Mouse (Mus musculus): ENCODE data around the gene Tmem240.
"Not testable (repeated sequence)": the region's sequence is repeated elsewhere in the genome, so short reads cannot be mapped to it uniquely, and the experiment has no call there.

The Tmem240 gene

DNA sequence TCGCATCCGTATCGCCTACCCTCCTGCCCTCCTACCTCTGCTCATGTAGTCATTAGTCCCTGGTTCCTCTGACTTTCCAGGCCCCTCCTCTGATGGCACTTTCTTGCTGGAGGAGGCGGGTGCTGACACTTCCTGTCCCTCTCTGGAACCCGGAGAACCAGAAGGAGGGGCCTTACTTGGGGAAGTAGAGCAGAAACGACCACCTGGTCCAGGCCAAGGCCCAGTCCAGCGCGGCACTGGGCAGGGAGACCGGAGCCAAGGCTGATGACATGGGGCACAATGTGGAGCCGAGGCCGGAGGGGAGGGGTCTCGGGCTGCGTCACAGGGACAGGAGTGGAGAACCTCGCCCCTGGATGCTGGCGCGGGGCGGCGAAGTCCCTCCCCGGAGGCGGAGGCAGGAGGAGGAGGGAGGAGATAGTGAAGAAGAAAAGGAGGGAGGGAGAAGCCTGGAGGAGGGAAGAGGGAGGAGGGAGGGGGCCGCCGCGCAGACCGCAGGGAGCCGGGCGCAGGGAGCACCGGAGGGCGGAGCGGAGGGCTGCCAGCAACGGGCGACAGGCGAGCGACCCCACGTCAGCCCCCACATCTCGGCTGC lies at the start of gene Tmem240:
Gene Tmem240 (plus strand): TSS at position 451 of the 592 bp plus-strand sequence.
- DNase-seq: peak; percentile 98

DNA sequence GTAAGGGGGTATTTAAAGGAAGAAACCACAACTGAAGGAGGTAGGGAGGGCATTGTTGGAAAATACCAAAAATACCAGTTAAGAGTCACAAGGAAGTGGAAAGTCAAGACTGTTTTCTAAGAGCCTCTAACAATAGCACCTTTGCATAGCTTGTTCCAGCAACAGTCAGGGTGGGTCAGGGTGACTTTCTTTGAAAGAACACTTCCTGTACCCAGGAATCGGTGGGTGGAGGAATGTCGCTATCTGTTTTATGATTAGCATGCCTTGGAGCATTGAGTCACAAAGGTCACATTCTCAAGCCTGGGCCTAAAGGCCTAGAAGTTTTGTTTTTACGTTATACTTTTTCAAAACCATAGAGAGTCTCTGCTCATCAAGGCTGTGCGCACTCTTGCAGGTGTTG lies 46.8 kb upstream of the Tmem240 start:
- DNase-seq: not testable (repeated sequence)

DNA sequence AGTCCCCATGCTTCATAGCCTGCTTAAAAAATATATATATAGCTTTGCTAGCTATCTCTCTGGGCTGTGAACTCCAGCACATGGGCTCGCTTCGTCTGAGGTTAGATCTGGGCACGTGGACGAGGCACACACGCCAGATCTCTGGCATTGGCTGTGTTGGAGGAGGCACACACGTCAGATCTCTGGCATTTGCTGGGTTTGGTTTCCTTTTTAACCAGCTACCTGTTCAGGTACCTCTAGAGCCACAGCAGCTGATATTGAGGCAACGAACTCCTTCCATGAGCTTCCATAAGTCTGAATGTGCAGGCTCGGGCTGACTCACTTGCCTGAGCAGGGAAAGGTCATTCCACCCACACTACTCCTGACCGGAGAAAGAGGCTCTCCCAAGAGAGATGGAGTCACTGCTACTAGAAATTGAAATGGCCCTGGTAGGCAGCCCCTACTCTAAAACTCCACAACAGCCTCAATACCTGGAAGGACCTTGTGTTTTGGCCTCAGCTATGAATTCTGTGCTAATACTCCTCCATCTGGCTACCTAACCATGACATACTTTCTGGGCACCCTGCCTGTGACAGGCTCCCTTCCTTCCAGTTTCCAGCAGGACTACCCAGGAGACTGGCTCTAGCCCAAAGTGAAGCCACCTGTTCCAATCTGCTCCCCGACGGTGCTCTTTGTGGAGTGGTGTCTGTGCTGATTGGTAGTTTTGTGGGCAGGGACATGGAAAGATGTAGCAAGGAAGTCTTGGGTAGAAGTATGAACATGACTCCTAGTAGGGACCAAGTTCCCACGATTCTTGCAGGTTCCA lies 43.8 kb upstream of the Tmem240 start:
- DNase-seq: peak; percentile 98

DNA sequence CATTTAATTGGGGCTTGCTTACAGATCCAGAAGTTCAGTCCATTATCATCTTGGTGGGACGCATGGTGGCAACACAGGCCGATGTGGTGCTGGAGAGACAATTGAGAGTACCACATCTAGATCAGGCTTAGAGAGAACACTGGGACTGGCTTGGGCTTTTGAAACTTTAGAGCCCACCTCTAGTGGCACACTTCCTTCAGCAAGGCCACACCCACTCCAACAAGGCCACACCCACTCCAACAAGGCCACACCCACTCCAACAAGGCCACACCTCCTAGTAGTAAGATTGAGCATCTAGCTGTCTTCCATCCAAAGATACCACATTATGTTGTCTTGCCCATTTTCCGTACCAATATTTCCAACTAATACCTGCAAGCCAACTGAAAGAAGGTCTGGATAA lies 42.2 kb upstream of the Tmem240 start:
- DNase-seq: peak; percentile 56

DNA sequence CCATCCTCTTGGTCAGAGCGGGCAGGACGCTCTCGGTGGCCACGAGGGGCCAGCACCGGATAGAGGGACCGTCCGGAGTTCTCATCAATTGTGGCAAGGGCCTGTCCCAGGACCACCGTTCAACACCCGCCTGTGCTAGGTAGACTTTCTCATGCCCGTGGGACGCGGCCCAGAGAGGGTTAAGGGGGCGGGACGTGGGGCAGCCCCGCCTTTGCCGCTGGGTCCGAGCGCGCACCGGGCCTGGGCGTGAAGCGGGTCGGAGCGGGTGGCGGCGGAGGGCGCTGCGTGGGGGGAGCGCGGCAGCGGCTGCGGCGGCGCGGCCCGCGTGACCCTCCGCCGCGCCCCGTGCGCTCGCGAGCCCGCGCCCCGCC lies 40.5 kb upstream of the Tmem240 start, which contains the start of gene Fndc10:
Gene Fndc10 (plus strand): TSS at position 232 of the 371 bp plus-strand sequence.
- DNase-seq: peak; percentile 90

DNA sequence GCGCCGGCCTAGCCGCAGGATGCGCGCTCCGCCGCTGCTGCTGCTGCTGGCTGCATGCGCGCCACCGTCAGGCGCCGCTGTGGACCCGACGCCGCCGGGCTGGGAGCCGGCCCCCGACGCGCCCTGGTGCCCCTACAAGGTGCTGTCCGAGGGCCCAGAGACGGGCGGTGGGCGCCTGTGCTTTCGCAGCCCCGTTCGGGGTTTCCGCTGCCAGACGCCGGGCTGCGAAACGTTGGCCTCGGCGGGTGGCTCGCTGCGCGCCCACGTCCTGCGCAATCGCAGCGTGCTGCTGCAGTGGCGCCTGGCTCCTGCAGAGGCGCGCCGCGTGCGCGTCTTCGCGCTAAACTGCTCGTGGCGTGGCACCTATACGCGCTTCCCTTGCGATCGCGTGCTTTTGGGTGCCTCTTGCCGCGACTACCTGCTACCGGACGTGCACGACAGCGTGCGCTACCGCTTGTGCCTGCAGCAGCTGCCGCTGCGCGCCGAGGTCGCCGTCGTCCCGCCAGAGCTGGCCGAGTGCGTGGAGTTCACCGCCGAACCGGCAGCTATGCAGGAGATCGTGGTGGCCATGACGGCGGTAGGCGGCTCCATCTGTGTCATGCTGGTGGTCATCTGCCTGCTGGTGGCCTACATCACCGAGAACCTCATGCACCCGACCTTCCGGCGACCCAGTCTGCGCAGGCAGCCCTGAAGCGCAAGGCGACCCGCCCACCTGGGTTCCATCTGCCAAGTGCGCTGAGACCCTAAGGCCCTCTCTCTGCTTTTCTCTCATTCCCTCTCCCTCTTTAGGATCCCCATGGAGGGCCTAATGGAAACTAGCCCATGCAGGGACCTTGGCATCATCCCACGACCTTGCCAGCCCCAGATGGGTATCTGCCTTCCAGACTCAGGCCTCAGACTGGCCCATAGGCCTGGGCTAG lies 39.9 kb upstream of the Tmem240 start:
- peak; percentile 86 for DNase-seq

DNA sequence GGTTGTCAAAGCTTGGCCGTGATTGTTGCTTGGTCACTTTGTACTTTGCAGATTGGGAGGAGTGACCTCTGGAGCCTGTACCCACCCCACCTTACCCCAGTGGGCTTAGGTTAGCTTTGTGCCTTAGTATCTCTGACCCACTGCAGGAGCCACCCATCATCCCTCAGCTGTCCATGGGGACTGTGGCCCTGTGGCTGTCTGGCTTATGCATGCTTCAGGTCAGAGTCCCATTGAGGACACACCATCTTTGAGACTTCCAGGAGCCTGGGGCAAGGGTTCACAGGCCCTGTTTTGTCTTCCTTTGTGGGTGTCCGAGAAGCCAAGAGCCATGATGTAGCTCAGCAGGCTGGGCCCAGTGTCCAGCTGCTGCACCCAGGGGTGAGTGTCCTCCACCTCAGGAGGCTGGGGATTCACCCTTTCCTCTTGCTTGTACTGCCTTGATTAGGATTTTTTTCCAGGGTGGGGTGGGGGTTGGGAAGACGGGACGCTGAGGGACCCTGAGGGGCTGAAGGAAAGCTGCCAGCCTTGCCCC lies 39.0 kb upstream of the Tmem240 start:
- peak; percentile 66 for DNase-seq

DNA sequence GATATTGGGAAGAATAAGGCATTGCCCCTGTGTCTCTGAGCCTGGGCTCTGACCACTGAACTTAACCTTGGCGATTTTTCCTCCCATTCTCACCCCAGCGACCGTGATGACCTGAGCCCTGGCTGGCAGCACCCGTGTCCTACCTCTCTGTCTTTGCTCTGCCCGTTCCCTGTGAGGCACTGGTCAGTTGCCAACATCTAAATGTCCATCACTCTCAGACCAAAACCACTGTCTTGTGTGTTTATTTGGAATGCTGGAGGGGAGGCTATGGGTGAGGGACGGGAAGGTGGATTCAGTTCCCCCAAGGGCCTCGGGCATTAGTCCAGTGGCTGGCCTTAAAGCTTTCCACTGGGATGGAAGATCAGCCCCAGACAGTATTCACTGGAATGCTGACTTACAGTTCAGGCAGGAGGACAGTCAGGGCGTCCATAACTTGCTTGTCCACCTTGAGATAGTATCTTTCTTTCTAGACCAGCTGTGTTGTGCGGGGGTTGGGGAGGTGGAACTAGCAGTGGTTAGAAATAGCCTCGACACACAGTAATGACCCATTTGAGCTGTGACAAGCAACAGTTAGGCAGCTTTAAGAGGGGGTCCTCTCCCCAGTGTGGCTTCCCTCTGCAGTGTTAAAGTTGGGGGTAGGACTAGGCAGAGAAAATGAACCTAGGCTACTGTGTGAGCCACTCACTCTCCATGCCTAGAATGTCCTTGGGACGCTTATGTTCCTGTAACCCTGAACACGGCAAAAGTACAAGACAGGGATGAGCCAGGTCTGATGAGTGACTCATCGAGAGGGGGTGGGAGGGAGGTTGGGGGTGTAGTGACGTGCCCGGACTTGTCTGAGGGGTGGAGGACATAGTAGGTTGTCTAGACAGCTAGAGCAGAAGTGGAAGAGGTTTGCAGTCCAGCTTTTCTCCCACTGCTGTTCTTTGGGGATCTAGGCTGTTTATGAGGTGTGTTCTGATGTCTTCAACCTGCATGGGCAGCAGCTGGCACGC lies 38.0 kb upstream of the Tmem240 start:
- DNase-seq: peak; percentile 70

DNA sequence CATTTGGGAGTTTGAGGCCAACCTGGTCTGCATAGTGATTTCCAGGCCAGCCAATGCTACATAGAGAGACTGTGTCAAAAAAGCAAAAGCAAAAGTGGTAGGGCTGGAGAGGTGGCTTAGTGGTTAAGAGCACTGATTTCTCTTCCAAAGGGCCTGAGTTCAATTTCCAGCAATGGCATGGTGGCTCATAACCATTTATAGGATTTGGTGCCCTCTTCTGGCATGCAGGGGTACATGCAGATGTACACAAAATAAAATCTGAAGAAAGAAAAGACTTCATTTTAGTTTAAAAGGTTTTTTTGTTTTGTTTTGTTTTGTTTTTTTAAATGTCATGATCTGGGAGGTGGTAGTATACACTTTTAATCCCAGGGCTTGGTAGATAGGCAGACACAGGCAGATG lies 34.2 kb upstream of the Tmem240 start:
- no peak for DNase-seq

DNA sequence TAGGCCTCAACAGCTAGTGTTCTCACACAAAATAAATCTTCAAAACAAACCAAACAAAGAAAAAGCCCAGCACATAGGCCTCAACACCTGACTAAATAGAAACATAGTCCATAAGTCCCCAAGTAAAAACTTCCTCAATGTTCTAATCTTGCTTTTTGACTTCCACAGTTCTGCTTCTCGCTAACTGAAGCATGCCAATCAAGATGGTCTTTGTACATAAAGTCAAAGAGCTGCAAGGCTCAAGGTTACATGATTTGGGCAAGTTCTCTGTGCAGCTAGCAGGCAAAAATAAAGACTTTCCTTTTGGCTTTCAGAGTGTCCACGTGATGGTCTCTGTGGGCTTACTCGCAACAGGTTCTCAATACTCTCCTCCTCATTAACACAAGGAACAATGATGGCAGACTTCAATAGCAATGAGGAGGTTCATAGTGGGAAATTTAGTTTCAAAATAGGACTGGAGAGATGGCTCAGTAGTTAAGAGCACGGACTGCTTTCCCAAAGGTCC lies 31.1 kb upstream of the Tmem240 start:
- DNase-seq: no peak

DNA sequence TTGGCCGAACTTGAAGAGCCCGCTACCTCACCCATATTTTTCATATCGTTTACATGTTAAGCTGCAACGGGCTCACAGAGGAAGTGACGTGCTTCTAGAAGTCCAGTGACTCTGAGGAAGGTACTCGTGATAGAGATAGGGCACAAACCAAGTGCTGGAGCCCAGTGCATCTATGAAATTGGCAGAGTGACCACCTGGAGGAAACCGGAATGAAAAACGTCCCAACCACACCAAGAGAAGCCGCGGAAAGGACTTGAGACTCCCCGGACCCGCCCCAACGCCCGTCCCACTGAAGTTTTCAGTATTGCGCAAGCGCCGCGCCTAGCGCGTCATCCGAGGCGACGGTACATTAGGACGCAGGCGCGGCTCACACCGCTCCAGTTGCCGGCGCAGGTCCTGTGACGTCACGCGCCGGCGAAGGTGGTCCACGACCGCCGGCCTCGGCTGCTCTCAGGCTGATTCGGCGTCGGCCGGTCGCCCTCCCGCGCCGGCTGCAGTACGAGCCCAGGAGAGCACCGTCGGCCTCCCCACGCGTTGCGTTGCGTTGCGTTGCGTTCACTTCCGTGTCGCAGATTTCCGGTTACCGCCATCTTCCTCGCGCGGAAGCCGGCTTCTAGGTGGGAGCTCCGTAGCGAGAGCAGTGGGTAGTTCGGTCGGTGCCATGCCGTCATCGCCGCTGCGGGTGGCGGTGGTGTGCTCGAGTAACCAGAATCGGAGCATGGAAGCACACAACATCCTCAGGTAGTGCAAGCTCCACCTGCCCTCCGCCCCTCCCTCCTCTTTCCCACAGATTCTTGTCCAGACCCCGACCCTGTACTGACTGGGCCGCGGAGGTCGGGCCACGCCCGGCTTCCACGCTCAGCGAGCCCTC lies 29.6 kb upstream of the Tmem240 start, which contains the start of gene Ssu72:
Gene Ssu72 (plus strand): TSS at position 80 of the 871 bp plus-strand sequence.
- DNase-seq: peak; percentile 93

DNA sequence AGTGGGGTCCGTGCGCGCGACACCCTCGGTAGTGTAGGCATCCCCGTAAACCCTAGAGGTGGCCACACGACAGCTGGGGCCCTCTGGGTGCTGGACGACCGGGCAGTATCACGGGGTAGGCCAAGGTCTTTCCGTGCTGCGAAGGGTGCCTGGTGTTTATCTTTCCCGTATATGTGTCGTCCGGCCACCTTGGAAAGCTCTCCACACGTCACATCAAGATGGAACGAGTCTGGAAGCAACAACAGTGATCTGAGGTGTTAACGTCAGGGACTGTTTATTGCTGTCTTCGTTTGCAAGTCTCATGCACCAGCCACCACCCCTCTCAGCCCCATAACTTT lies 29.0 kb upstream of the Tmem240 start:
- DNase-seq: no peak

DNA sequence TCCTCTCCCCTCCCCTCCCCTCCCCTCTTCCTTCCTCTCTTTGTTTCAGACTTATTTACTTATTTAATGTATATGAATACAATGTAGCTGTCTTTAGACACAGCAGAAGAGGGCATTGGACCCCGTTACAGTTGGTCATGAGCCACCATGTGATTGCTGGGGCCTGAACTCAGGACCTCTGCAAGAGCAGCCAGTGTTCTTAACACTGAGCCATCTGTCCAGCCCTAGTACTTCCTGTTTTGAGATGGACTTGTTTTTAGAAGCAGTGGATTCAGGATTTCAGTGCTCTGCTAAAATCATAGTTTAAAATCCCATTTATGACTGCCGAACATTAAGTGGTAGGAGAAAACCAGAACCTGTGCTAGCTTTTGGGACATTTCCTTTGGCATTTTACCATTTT lies 26.0 kb upstream of the Tmem240 start:
- DNase-seq: no peak

DNA sequence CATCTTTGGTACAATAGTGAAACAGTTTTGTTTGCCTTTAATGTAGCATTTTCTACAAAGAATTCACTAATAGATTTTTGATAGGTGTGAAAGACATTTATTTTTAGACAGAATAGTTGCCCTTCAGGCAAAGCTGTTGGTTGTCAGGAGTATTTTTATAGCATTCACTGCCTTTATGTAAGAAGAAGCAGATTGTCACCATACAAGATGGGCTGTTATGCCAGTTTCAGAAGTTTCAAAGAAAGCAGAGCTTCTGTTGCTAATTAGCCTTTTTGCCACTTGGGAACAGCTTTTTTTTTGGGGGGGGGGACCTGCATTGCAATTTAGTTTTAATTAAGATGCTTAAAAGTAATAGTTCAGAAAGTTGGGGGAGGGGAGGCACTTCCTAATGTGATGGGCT lies 25.6 kb upstream of the Tmem240 start:
- DNase-seq: no peak

DNA sequence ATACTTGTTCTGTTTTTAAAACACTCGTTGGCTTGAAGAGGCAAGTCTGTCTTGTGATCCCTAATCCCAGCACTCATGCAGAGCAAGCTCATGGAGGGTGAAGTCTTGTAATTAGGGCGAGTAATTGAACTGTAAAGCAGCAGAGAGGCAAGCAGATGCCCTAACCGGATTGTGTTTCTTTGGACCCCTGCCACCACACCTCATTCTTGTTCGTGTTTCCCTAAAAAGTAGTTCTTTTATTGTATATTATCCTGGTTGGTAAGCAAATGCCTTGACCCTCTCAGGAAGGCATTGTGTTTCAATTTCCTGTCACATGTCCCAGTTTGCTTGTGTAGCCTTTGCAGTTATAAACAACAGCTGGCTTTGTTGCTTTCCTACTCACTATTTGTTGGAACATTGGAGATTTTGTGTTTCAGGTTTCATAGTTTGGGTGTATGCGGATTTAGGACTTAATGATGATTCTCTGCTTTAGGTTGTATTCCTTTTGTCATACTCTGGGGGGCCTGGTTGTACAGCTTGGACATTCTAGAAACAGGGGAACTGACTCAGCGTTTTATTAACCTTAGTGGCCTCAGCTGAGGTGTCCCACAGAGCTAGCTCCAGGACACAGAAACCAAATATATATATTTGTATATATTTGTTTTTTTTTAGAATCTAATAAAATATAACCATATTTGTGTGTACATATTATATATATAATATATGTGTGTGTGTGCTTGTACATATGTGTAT lies 23.9 kb upstream of the Tmem240 start:
- peak; percentile 69 for DNase-seq

DNA sequence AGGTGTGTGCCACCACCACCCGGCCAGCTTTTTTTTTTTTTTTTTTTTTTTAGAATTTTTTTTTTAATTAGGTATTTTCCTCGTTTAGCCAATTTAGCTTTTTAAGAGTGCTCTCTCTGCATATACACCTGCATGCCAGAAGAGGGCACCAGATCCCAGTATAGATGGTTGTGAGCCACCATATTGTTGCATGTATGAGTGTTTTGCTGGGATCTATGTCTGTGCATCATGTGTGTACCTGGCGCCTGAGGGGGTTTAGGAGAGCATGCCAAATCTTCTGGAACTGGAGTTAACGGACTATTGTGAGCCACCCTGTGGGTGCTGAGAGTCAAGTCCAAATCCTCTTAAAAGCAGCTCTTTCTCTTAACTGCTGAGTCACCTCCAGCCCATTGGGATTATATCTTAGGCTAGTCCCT lies 12.9 kb upstream of the Tmem240 start:
- DNase-seq: peak; percentile 66

DNA sequence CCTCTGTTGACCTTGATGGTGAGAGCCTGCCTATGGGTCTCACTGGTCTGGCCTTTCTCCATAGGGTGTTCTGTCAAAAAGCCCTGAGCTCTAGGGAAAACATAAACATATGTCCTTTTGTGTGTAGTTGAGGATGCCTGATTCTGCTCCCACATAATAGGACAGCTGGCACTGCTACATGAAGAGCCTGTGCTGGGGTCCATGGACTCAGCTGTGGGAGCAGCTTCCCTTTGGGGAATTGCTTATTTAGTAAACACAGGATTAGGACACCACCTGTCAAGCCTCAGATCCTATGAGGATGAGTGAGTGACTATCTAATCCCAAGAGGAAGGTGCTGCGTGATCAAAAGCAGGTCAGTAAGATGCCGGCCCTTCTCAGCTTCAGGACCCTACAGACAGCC lies 6.6 kb upstream of the Tmem240 start:
- no peak for DNase-seq

DNA sequence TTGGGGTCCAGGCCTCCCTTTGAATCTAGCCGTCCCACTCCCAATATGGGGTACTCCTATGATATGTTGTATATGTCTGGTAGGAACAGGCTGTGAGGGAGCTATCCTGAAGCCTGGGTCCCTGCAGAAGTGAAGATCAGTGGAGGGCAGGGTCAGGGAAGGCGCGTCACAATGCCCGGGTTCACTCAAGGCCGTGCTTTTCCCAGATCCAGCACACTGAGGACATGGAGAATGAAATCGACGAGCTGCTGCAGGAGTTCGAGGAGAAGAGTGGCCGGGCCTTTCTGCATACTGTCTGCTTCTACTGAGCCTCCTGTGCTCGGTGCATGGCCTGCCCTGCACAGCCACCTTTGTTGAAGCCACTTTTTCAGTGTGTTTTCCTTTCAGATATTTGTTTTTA lies 1.3 kb upstream of the Tmem240 start:
- no peak for DNase-seq

DNA sequence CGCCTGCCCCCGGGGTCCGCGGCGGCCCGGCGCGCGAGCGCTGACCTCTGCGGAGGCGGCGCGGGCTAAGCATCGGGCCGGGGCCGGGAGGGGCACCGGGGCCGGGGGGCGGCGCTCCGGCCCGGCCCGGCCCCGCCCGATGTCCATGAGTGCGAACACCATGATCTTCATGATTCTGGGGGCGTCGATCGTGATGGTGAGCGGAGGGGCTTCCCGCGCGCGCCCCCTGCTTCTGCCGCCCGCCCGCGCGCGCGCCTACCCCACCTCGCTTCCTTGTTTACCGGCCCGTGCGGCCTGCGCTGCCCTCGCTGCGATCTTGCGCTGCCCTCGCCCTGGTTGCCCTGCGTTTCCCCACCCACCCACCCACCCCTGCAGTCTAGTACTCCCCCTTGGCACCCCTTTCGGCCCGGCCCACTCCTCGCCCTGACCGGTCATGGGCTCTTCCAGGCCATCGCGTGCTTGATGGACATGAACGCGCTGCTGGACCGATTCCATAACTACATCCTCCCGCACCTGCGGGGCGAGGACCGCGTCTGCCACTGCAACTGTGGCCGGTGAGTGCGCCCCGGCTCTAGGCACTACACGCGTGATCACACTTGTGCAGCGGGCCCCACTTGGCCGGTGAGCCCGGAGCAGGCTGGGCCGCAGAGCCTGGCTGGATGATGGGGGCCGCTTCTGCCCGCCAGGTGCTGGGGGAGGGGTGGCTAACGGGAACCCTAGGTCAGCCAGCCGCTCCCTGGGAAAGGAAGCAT lies 527 bp downstream of the Tmem240 start:
- peak; percentile 88 for DNase-seq

All from cerebellum, adult 11-12 months (tissue).